Mouse (Mus musculus) myocyte (in vitro differentiated cells): ENCODE data around the gene Blm. TPM values are rescaled to one million over a fixed set of nuclear protein-coding genes. Genes with fewer than 3 reads are reported as not detected.

Experiments
- H3K27me3 ChIP-seq: one replicate; pipeline ENCODE4 v1.6.1; 2011; ENCODE audit not compliant: control insufficient read depth, insufficient read depth, insufficient read length
- H3K36me3 ChIP-seq: one replicate; pipeline ENCODE4 v1.6.1; 2011; ENCODE audit not compliant: control insufficient read depth, insufficient read depth
- H3K4me2 ChIP-seq: one replicate; pipeline ENCODE4 v1.6.1; 2011; ENCODE audit warnings: low read depth, control low read depth
- H3K4me3 ChIP-seq: one replicate; pipeline ENCODE4 v1.5.1; 2011; ENCODE audit warnings: mild to moderate bottlenecking, control low read depth, moderate library complexity
- H3K79me2 ChIP-seq: one replicate; pipeline ENCODE4 v1.6.1; 2011; ENCODE audit not compliant: control insufficient read depth, insufficient read depth
- H3ac ChIP-seq: one replicate; pipeline ENCODE4 v1.6.1; 2011; ENCODE audit not compliant: control insufficient read depth, insufficient read length
- CEBPB ChIP-seq: IDR thresholded peaks from 2 replicates; pipeline ENCODE4 v1.6.1; 2011; ENCODE audit warnings: mild to moderate bottlenecking, moderate library complexity; ENCODE audit not compliant: poor library complexity, insufficient read depth, severe bottlenecking
- E2F4 ChIP-seq: IDR thresholded peaks from one replicate; pipeline ENCODE4 v1.6.1; 2011; ENCODE audit warnings: mild to moderate bottlenecking, control low read depth, moderate library complexity; ENCODE audit not compliant: insufficient read depth
- MAX ChIP-seq: IDR thresholded peaks from one replicate; pipeline ENCODE4 v1.6.1; 2011; ENCODE audit warnings: low read depth, mild to moderate bottlenecking, control low read depth
- MYOD1 ChIP-seq, 3 experiments: IDR thresholded peaks; one replicate each; pipeline ENCODE4 v1.6.1; 2011; ENCODE audit warnings: control low read depth in 2 of 3, low read depth in 2 of 3, mild to moderate bottlenecking in 2 of 3, moderate library complexity in 1 of 3; ENCODE audit not compliant: insufficient read length in 2 of 3, control insufficient read depth in 1 of 3
- MYOG ChIP-seq, 3 experiments: IDR thresholded peaks; one replicate each; pipeline ENCODE4 v1.6.1; 2011; ENCODE audit warnings: control low read depth in 2 of 3, low read depth in 2 of 3, mild to moderate bottlenecking in 2 of 3; ENCODE audit not compliant: insufficient read length in 2 of 3, control insufficient read depth in 1 of 3, insufficient read depth in 1 of 3
- POLR2A ChIP-seq: IDR thresholded peaks from one replicate; pipeline ENCODE4 v1.6.1; 2011; ENCODE audit warnings: low read depth, mild to moderate bottlenecking, control low read depth, moderate library complexity; ENCODE audit not compliant: insufficient read length
- POLR2AphosphoS2 ChIP-seq: IDR thresholded peaks from one replicate; pipeline ENCODE4 v1.6.1; 2011; ENCODE audit warnings: low read depth, control low read depth; ENCODE audit not compliant: insufficient read length
- REST ChIP-seq: IDR thresholded peaks from one replicate; pipeline ENCODE4 v1.6.1; 2011; ENCODE audit warnings: mild to moderate bottlenecking, control low read depth, moderate library complexity; ENCODE audit not compliant: insufficient read depth, insufficient read length
- SRF ChIP-seq: IDR thresholded peaks from one replicate; pipeline ENCODE4 v1.6.1; 2011; ENCODE audit warnings: low read depth; ENCODE audit not compliant: control insufficient read depth, insufficient read length
- TCF12 ChIP-seq: IDR thresholded peaks from one replicate; pipeline ENCODE4 v1.6.1; 2011; ENCODE audit warnings: mild to moderate bottlenecking, control low read depth; ENCODE audit not compliant: poor library complexity, insufficient read depth, severe bottlenecking
- TCF3 ChIP-seq: IDR thresholded peaks from one replicate; pipeline ENCODE4 v1.6.1; 2011; ENCODE audit warnings: low read depth, control low read depth; ENCODE audit not compliant: insufficient read length
- USF1 ChIP-seq: IDR thresholded peaks from one replicate; pipeline ENCODE4 v1.6.1; 2011; ENCODE audit warnings: low read depth, mild to moderate bottlenecking, control low read depth, moderate library complexity
- polyA plus RNA-seq: library from polyadenylated mRNA; unstranded; fragments of >200 nt; fragmentation: generic; extraction: Trizol; gene quantifications from one replicate; pipeline ENCODE4 v1.2.1, GENCODE M21; 2012; ENCODE audit warnings: missing spikeins

Blm gene
- polyA plus RNA-seq, 1 experiment: 1.1 TPM

- H3K4me3 ChIP-seq: no peak overlapping the region
- TF ChIP-seq USF1 (no peak), POLR2AphosphoS2 (no peak), REST (no peak), TCF3 (no peak), MYOD1 (IDR thresholded peaks at IDR 0.05; ENCODE audit: control insufficient read depth in 1 of 3, insufficient read length in 2 of 3, low read depth in 2 of 3) (no peak)
- no peak overlapping the region for H3K4me2 ChIP-seq
- peaks cover 6% of the 10 kb centered on the region for H3K27me3 ChIP-seq
- H3ac ChIP-seq: no peak overlapping the region
- no peaks in the 10 kb centered on the region for H3K36me3 ChIP-seq
- no peaks in the 10 kb centered on the region for H3K79me2 ChIP-seq
These were observed 42.6 kb upstream of the Blm start for GRCm38 (mm10) chr7:80577417-80577980.

- Histone ChIP-seq H3K79me2 (no peaks in the 10 kb centered on the region), H3K4me3 (no peak overlapping the region), H3ac (no peak overlapping the region), H3K4me2 (no peak overlapping the region), H3K36me3 (no peaks in the 10 kb centered on the region), H3K27me3 (peaks cover 9% of the 10 kb centered on the region)
- TF ChIP-seq CEBPB: no peak
- no peak for TF ChIP-seq SRF
- TF ChIP-seq TCF3: no peak
These were observed 41.7 kb upstream of the Blm start for GRCm38 (mm10) chr7:80576626-80577025.

GRCm38 (mm10) chr7:80575750-80576149 lies 40.8 kb upstream of the Blm start:
- no peaks in the 10 kb centered on the region for H3K79me2 ChIP-seq
- no peak overlapping the region for H3K4me2 ChIP-seq
- peaks cover 9% of the 10 kb centered on the region for H3K27me3 ChIP-seq
- no peak overlapping the region for H3K4me3 ChIP-seq
- no peak overlapping the region for H3ac ChIP-seq
- no peak for TF ChIP-seq MYOG (IDR thresholded peaks at IDR 0.05; ENCODE audit: control insufficient read depth in 1 of 3, insufficient read depth in 1 of 3, insufficient read length in 2 of 3, low read depth in 2 of 3)
- no peak for TF ChIP-seq CEBPB
- TF ChIP-seq SRF: no peak
- TF ChIP-seq MYOD1 (IDR thresholded peaks at IDR 0.05; ENCODE audit: control insufficient read depth in 1 of 3, insufficient read length in 2 of 3, low read depth in 2 of 3): no peak
- no peak for TF ChIP-seq TCF3
- no peak for TF ChIP-seq E2F4
- TF ChIP-seq MAX: no peak
- no peak for TF ChIP-seq USF1
- no peak for TF ChIP-seq POLR2A
- H3K36me3 ChIP-seq: no peaks in the 10 kb centered on the region

GRCm38 (mm10) chr7:80573076-80573475 lies 38.2 kb upstream of the Blm start:
- Histone ChIP-seq H3ac (no peak overlapping the region), H3K36me3 (no peaks in the 10 kb centered on the region), H3K79me2 (no peaks in the 10 kb centered on the region), H3K4me2 (no peak overlapping the region), H3K27me3 (peaks cover 19% of the 10 kb centered on the region), H3K4me3 (no peak overlapping the region)
- TF ChIP-seq CEBPB (no peak), SRF (no peak), MYOD1 (IDR thresholded peaks at IDR 0.05; ENCODE audit: control insufficient read depth in 1 of 3, insufficient read length in 2 of 3, low read depth in 2 of 3) (no peak), MYOG (IDR thresholded peaks at IDR 0.05; ENCODE audit: control insufficient read depth in 1 of 3, insufficient read depth in 1 of 3, insufficient read length in 2 of 3, low read depth in 2 of 3) (no peak), POLR2AphosphoS2 (no peak), POLR2A (no peak), USF1 (no peak), REST (no peak), E2F4 (no peak), MAX (no peak), TCF3 (no peak), TCF12 (no peak)

GRCm38 (mm10) chr7:80567982-80568381 lies 33.1 kb upstream of the Blm start:
- Histone ChIP-seq H3ac (no peak overlapping the region), H3K27me3 (peaks cover 33% of the 10 kb centered on the region), H3K4me3 (no peak overlapping the region), H3K36me3 (no peaks in the 10 kb centered on the region), H3K4me2 (no peak overlapping the region), H3K79me2 (no peaks in the 10 kb centered on the region)
- TF ChIP-seq MYOD1 (IDR thresholded peaks at IDR 0.05; ENCODE audit: control insufficient read depth in 1 of 3, insufficient read length in 2 of 3, low read depth in 2 of 3) (no peak), TCF3 (no peak)

GRCm38 (mm10) chr7:80561931-80562330 lies 27.0 kb upstream of the Blm start:
- Histone ChIP-seq H3K36me3 (no peaks in the 10 kb centered on the region), H3K79me2 (no peaks in the 10 kb centered on the region)
- TF ChIP-seq SRF: no peak
- TF ChIP-seq MYOD1 (IDR thresholded peaks at IDR 0.05; ENCODE audit: control insufficient read depth in 1 of 3, insufficient read length in 2 of 3, low read depth in 2 of 3): no peak
- TF ChIP-seq E2F4: no peak
- TF ChIP-seq USF1: no peak
- no peak for TF ChIP-seq TCF12
- TF ChIP-seq CEBPB: no peak
- TF ChIP-seq MAX: no peak
- no peak for TF ChIP-seq MYOG (IDR thresholded peaks at IDR 0.05; ENCODE audit: control insufficient read depth in 1 of 3, insufficient read depth in 1 of 3, insufficient read length in 2 of 3, low read depth in 2 of 3)
- TF ChIP-seq POLR2A: no peak
- no peak for TF ChIP-seq REST

More at GRCm38 (mm10) chr7:80561931-80562330, 27.0 kb upstream of the Blm start:
- Histone ChIP-seq H3K4me3 (no peak overlapping the region), H3K27me3 (peaks cover 13% of the 10 kb centered on the region), H3K4me2 (peak overlapping the region; percentile 4), H3ac (no peak overlapping the region)
